Mouse (Mus musculus) heart, postnatal 0 days (tissue): ENCODE measurements around the gene Tpk1.

Experiments used
- CTCF ChIP-seq: IDR thresholded peaks from 2 replicates; pipeline ENCODE4 v1.5.1; 2016; ENCODE audit warnings: antibody characterized with exemption, control low read depth, low read depth
- EP300 ChIP-seq: IDR thresholded peaks from 2 replicates; pipeline ENCODE4 v1.6.1; 2016; ENCODE audit warnings: antibody characterized with exemption, low read depth

GRCm38 (mm10) chr6:43516593-43517315 lies 149.3 kb downstream of the Tpk1 start:
- TF ChIP-seq CTCF (no peak), EP300 (no peak)
